10 mouse cellular contexts compared by ENCODE assay signal in the genomic region with DNA sequence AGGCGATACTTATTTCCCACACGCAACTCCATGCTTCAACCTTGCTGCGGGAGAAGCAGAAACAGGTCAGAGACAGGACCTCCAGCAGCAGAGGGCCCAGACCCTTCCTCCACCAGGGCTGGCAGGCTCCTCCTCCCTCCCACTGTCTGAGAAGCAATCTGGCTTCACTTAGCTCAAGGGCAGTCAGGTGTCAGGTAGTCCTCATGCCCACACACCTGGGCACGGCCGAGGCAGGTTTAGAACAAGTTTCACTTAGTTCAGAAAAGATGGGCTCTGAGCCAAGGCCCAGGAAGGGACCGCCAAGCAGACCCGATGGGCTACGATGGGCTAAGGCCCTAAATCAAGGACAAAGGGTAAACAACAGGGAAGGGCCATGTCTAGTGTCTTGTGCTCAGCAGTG. TPM values are rescaled to one million over a fixed set of nuclear protein-coding genes. Genes with fewer than 3 reads are reported as not detected.
A peak's percentile ranks its signal among the peaks of the same experiment; 100 is the strongest.
DNase-seq lines count a peak whose midpoint lies in the region; ATAC-seq and TF ChIP-seq lines count a peak whose summit lies in the region.
"Had no signal": no experiment of that assay in that cellular context is flagged by ENCODE, and none has a peak within 500 bp of the region (broad histone marks: within the 10 kb centered on the region; RNA-seq: fewer than 3 reads in every experiment).

No protein-coding gene starts in this region.

- H3K27me3 ChIP-seq in kidney, adult 2 months (replicated peaks; ENCODE audit: control insufficient read depth, insufficient read depth, low read length), result no peaks in the 10 kb centered on the region
- 0 out of 2 replicates have a peak, but pooled peaks cover 5% of the 10 kb centered on the region for H3K27me3 ChIP-seq in embryonic facial prominence, embryonic 10.5 days (replicated peaks; ENCODE audit: low read depth, poor library complexity, severe bottlenecking)
- H3K27me3 ChIP-seq in midbrain, embryonic 14.5 days (ENCODE audit: control insufficient read depth, insufficient read depth, low read length), result no peaks in the 10 kb centered on the region

- TF ChIP-seq CTCF in kidney, adult 2 months (conservative IDR thresholded peaks at IDR 0.05; ENCODE audit: insufficient read depth, insufficient read length, low read depth, low read length), result no peak

- WGBS in kidney, adult 2 months, result 56% methylated on average over 8 of the region's 8 CpGs
- WGBS in embryonic facial prominence, embryonic 10.5 days, result 93% methylated on average over 8 of the region's 8 CpGs
- WGBS in midbrain, embryonic 14.5 days, result 92% methylated on average over 8 of the region's 8 CpGs

- DNase-seq in kidney, adult 2 months, result no peak
- no peak for DNase-seq in kidney, adult 11 months
- DNase-seq in embryonic facial prominence, embryonic 10.5 days (ENCODE audit: low spot score), result no peak
- DNase-seq in gonadal fat pad, adult 2 months (ENCODE audit: low read depth), result peak; percentile 54
- DNase-seq in midbrain, embryonic 14.5 days, result no peak
- no peak for DNase-seq in adipocyte (ENCODE audit: low spot score)
- DNase-seq: lung, postnatal 14 days; thymus, postnatal 25 days had no signal

- H3K36me3 ChIP-seq in kidney, adult 2 months (ENCODE audit: control insufficient read depth, insufficient read depth, low read length), result no peaks in the 10 kb centered on the region
- H3K36me3 ChIP-seq in embryonic facial prominence, embryonic 10.5 days (replicated peaks), result peaks cover 61% of the 10 kb centered on the region
- peaks cover 50% of the 10 kb centered on the region for H3K36me3 ChIP-seq in midbrain, embryonic 14.5 days (ENCODE audit: control insufficient read depth, insufficient read depth, low read length)

- H3K27ac ChIP-seq in kidney, adult 2 months (ENCODE audit: insufficient read depth, low read depth, low read length), result peak overlapping the region; percentile 36; the same call in 1 of the 2 replicates
- peak overlapping the region; percentile 1; the same call in 1 of the 2 replicates for H3K27ac ChIP-seq in embryonic facial prominence, embryonic 10.5 days (replicated peaks)
- no peak overlapping the region for H3K27ac ChIP-seq in midbrain, embryonic 14.5 days (replicated peaks; ENCODE audit: low read depth, low read length)

- peaks cover 30% of the 10 kb centered on the region for H3K4me1 ChIP-seq in kidney, adult 2 months (ENCODE audit: control insufficient read depth, insufficient read depth, low read length)
- H3K4me1 ChIP-seq in embryonic facial prominence, embryonic 10.5 days, result peaks cover 78% of the 10 kb centered on the region
- H3K4me1 ChIP-seq in midbrain, embryonic 14.5 days (ENCODE audit: control insufficient read depth, insufficient read depth, low read length), result peaks cover 64% of the 10 kb centered on the region

- TF ChIP-seq POLR2A in kidney, adult 2 months (IDR thresholded peaks at IDR 0.05; ENCODE audit: low read depth, low read length), result no peak

- H3K4me3 ChIP-seq in kidney, adult 2 months (ENCODE audit: insufficient read depth, low read depth, low read length), result no peak overlapping the region
- H3K4me3 ChIP-seq in embryonic facial prominence, embryonic 10.5 days, result peak overlapping the region; percentile 89
- H3K4me3 ChIP-seq in midbrain, embryonic 14.5 days (replicated peaks; ENCODE audit: low read depth, low read length), result no peak overlapping the region

- H3K9me3 ChIP-seq in embryonic facial prominence, embryonic 10.5 days, result no peaks in the 10 kb centered on the region
- H3K9me3 ChIP-seq in midbrain, embryonic 14.5 days (ENCODE audit: control insufficient read depth, low read length), result no peaks in the 10 kb centered on the region

- H3K4me2 ChIP-seq in midbrain, embryonic 14.5 days (ENCODE audit: low read length), result peak overlapping the region; percentile 88

- no peak for ATAC-seq in midbrain, embryonic 14.5 days (ENCODE audit: low FRiP score, low TSS enrichment)
- no peak for ATAC-seq in erythroblast, adult 5-6 weeks (replicated peaks; ENCODE audit: low FRiP score, poor library complexity, severe bottlenecking)
- no peak for ATAC-seq in inflammation-experienced regulatory T-cells, adult 6 months

- peak overlapping the region; percentile 36; the same call in 1 of the 2 replicates for H3K9ac ChIP-seq in midbrain, embryonic 14.5 days (replicated peaks; ENCODE audit: low read length)

RNA-seq across cellular contexts. Expression of a gene that starts 16.6 kb away (rescaled TPM):
- polyA plus RNA-seq in kidney, adult 2 months (2012; rRNA removed), result 31.5 and 34.9 TPM in 2 replicates
- polyA plus RNA-seq in embryonic facial prominence, embryonic 10.5 days (2016; fragmentation: Nextera tagmentation; extraction: Ambion mirVana), result 143 and 156 TPM in 2 replicates
- 77.4 and 101 TPM in 2 replicates for polyA plus RNA-seq in gonadal fat pad, adult 2 months (2012; rRNA removed)
- polyA plus RNA-seq in midbrain, embryonic 14.5 days (2014; fragmentation: Nextera tagmentation; extraction: Ambion mirVana), result 225 and 226 TPM in 2 replicates
- total RNA-seq in erythroblast, adult 5-6 weeks (2015; ENCODE audit: low replicate concordance), result 13.2 and 14.6 TPM in 2 replicates
- total RNA-seq in erythroblast, adult 5-6 weeks (2017; ENCODE audit: low replicate concordance), result 3.9 and 16.3 TPM in 2 replicates
- polyA plus RNA-seq in inflammation-experienced regulatory T-cells, adult 6 months (2017; shearing (Covaris generic)), result 1 to 10 TPM; 4.2 to 6.5 (median 4.4) TPM

RNA-seq across cellular contexts. Expression of a gene that starts 35.4 kb away (rescaled TPM):
- 69.0 and 81.0 TPM in 2 replicates for polyA plus RNA-seq in kidney, adult 2 months (2012; rRNA removed)
- 57.7 and 58.9 TPM in 2 replicates for polyA plus RNA-seq in embryonic facial prominence, embryonic 10.5 days (2016; fragmentation: Nextera tagmentation; extraction: Ambion mirVana)
- polyA plus RNA-seq in gonadal fat pad, adult 2 months (2012; rRNA removed), result 76.1 and 82.9 TPM in 2 replicates
- polyA plus RNA-seq in midbrain, embryonic 14.5 days (2014; fragmentation: Nextera tagmentation; extraction: Ambion mirVana), result 32.2 and 36.6 TPM in 2 replicates
- 4.8 and 5.2 TPM in 2 replicates for total RNA-seq in erythroblast, adult 5-6 weeks (2015; ENCODE audit: low replicate concordance)
- 2.6 and 9.4 TPM in 2 replicates for total RNA-seq in erythroblast, adult 5-6 weeks (2017; ENCODE audit: low replicate concordance)
- 10 to 100 TPM in 1 of 3 experiments, 1 to 10 TPM in 2; 8.2 to 12.8 (median 9.2) TPM for polyA plus RNA-seq in inflammation-experienced regulatory T-cells, adult 6 months (2017; shearing (Covaris generic))
